Mouse (Mus musculus) spleen, adult 2 months (tissue): ENCODE measurements at regions not wholly inside any gene's neighbourhood (a gene's known extent, or its start where the extent isn't known, plus 50 kb on each side); places are given as distances from the start of the nearest gene placed in this dataset.
"Not testable (repeated sequence)": the region's sequence is repeated elsewhere in the genome, so short reads cannot be mapped to it uniquely, and the experiment has no call there.

Experiments used
- DNase-seq, 2 experiments: peaks; one replicate each; pipeline versions ENCODE4 v3.0.0 to v3.0.0-alpha.2; 2012 to 2021; ENCODE audit warnings: low spot score in 2 of 2, low read depth in 1 of 2
- H3K27ac ChIP-seq: fragments of 200-500 bp; 2 replicates; pipeline ENCODE4 v1.5.1; 2012; ENCODE audit warnings: low read length, inconsistent platforms; ENCODE audit not compliant: insufficient read depth
- H3K27me3 ChIP-seq: fragments of 200-500 bp; 2 replicates; pipeline ENCODE4 v1.6.1; 2012; ENCODE audit warnings: mild to moderate bottlenecking, moderate library complexity, low read length, inconsistent platforms; ENCODE audit not compliant: control insufficient read depth, insufficient read depth
- H3K36me3 ChIP-seq: fragments of 200-500 bp; 2 replicates; pipeline ENCODE4 v1.6.1; 2012; ENCODE audit warnings: mild to moderate bottlenecking, low read length, inconsistent platforms; ENCODE audit not compliant: control insufficient read depth, insufficient read depth
- H3K4me1 ChIP-seq: fragments of 200-500 bp; 2 replicates; pipeline ENCODE4 v1.6.1; 2011; ENCODE audit warnings: inconsistent platforms; ENCODE audit not compliant: control insufficient read depth, insufficient read depth, insufficient read length
- H3K4me3 ChIP-seq: fragments of 200-500 bp; 2 replicates; pipeline ENCODE4 v1.5.1; 2011; ENCODE audit warnings: mild to moderate bottlenecking, inconsistent platforms; ENCODE audit not compliant: insufficient read depth, insufficient read length; ENCODE audit errors: extremely low read depth
- CTCF ChIP-seq: fragments of 200-500 bp; IDR thresholded peaks from 2 replicates; pipeline ENCODE4 v1.5.1; 2011; ENCODE audit warnings: mild to moderate bottlenecking, inconsistent platforms; ENCODE audit not compliant: insufficient read depth, insufficient read length, insufficient replicate concordance; ENCODE audit errors: extremely low read depth
- POLR2A ChIP-seq: fragments of 200-500 bp; IDR thresholded peaks from 2 replicates; pipeline ENCODE4 v1.6.1; 2011; ENCODE audit warnings: low read depth, low read length, inconsistent platforms
- WGBS: fragments of 180-500 bp; shearing (Covaris S2); methylation state at CpG from one replicate; pipeline ENCODE4 v1.1.7; 2018; 5-methylcytosine and 5-hydroxymethylcytosine counted together

DNA sequence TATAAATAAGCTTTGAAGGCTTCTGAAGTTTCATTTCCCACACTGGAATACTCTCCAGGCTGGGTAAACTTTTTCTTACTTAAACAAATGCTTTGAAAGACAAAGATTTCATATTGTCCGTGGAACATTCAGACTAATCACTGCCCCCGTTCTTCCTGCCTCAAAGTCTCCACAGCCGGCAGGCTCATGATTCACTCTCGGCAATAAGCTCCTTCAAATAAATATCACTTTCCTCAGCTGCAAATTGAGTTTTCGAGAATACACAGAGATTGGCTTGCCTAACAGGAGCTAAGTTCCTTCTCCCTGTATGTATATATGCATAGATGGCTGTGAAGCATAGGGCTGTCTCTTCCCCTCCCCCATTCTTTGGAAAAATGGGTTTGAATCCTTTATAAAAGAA, 249.2 kb upstream of the Tmpo start:
- Histone ChIP-seq H3K27ac (no peak overlapping the region), H3K4me3 (no peak overlapping the region), H3K27me3 (no peaks in the 10 kb centered on the region), H3K36me3 (no peaks in the 10 kb centered on the region), H3K4me1 (no peaks in the 10 kb centered on the region)
- 48% methylated on average over 5 of the region's 5 CpGs for WGBS
- DNase-seq = no peak
- TF ChIP-seq POLR2A = no peak
- no peak for TF ChIP-seq CTCF

DNA sequence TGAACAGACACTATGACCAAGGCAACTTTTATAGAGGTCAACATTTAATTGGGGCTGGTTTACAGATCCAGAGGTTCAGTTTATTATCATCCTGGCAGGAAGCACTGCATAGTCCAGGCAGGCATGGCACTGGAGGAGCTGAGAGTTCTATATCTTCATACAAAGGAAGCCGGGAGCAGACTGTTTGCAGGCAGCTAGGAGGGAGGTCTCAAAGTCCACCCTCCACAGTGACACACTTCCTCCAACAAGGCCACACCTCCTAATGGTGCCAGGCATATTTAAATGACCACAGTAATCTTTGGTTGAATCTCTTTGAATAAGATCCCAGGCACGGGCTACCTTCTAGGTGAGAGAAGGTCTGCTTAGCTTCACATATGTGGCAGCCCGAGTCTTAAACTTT, 245.5 kb upstream of the Tmpo start:
- 75% methylated on average over 3 of the region's 3 CpGs for WGBS
- H3K27me3 ChIP-seq = no peaks in the 10 kb centered on the region
- TF ChIP-seq CTCF (no peak), POLR2A (no peak)
- no peaks in the 10 kb centered on the region for H3K4me1 ChIP-seq
- no peak overlapping the region for H3K27ac ChIP-seq
- no peak overlapping the region for H3K4me3 ChIP-seq
- no peaks in the 10 kb centered on the region for H3K36me3 ChIP-seq
- DNase-seq = no peak

DNA sequence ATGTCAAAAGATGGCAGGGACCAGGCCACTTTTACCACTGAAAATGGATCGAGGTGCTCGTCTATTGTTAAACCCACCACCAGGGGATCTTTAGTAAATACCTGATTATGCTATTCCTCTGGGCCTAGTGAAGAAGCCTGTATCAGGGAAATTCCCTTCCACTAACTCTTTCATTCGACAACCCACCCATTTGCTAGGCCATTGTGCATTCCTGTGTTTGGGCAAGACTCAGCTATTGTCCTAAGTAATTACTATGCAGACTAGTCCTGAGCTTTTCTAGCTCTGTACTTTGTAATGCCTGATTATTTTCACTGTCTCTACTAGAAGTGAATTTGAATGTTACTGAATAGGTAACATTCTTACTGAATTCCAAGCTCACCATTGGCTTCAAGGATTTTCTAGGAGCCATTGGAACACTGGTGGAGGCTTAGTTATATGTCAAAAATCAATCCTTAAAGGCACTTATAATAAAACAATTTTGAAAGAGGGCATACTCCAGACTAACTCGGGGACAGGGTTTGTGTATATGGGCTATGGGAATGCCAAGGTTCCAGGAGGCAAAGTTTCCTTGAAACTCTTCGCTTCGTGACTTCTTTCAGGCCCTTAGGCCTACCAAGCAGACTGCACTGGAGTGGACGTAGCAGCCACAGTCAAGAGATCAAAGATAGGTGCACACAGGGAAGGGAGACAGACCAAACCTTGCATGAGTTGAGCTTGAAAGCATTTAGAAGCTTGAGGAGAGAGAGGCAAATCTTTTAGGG, 244.7 kb upstream of the Tmpo start:
- H3K27me3 ChIP-seq, DNase-seq, H3K36me3 ChIP-seq, H3K4me1 ChIP-seq, H3K27ac ChIP-seq, H3K4me3 ChIP-seq: not testable (repeated sequence)
- WGBS = 83% methylated on average over 7 of the region's 7 CpGs

DNA sequence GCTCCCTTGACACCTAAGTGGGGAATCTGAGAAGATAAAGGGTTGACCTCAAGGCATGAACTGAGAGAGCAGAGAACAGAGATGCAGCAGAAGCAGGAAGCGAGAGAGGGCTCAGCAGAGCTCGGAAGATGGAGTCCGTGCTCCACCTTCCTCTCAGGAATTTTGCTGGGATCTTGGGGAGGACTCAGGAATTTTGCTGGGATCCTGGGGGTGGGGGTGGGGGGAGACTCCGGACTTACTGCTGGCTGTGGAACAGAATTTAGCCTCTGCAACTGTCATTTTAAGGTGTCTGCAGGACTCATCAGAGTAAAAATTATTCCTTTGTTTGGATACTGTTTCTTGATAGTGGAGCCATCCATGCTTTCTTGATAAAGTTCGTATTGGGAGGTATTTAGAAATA, 243.7 kb upstream of the Tmpo start:
- WGBS = 69% methylated on average over 5 of the region's 5 CpGs
- no peak for TF ChIP-seq CTCF
- no peak for TF ChIP-seq POLR2A
- Histone ChIP-seq H3K27ac (no peak overlapping the region), H3K4me3 (no peak overlapping the region), H3K36me3 (no peaks in the 10 kb centered on the region), H3K27me3 (no peaks in the 10 kb centered on the region), H3K4me1 (no peaks in the 10 kb centered on the region)
- no peak for DNase-seq

DNA sequence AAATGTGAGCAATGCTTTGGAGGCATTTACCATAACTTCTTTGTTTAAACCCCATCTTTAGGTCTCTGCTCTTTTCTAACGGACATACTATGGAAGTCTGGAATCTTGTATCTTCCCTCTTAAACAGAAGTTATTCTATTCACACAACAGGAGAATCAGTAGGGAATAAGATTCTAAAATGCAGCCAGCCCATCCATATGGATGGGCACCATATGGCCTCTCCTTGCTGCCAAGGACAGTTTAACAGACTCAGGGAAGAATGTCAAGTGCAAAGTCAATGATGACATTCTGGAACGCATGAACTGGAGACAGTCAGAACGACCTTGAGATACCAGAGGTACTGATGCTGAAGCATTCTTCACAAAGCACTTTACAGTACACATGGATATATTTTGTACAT, 206.1 kb upstream of the Tmpo start:
- H3K36me3 ChIP-seq = no peaks in the 10 kb centered on the region
- H3K27ac ChIP-seq = no peak overlapping the region
- H3K4me3 ChIP-seq = no peak overlapping the region
- H3K27me3 ChIP-seq = no peaks in the 10 kb centered on the region
- DNase-seq = no peak
- H3K4me1 ChIP-seq = no peaks in the 10 kb centered on the region
- TF ChIP-seq CTCF (no peak), POLR2A (no peak)
- 74% methylated on average over 3 of the region's 3 CpGs for WGBS

DNA sequence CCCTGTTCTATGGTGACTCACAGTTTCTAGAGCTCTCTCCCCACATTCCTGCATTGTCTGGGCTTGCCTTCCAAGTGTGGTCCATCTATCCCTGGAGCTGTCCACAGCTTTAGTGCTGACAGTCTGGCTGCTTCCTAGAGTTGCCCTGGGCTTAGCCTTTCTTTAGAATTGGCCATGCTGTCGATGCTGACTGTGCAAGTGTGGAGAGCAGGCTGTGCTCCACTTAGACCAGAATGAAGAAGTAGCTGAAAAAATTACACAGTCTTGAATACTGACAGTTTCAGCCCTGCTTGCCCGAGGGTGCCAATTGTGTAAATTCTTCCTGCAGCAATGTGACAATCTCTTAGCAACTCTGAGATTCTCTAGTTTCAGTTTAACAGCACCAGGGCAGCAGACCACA, 203.3 kb upstream of the Tmpo start:
- Histone ChIP-seq H3K4me3 (no peak overlapping the region), H3K4me1 (no peaks in the 10 kb centered on the region), H3K36me3 (no peaks in the 10 kb centered on the region), H3K27ac (no peak overlapping the region), H3K27me3 (no peaks in the 10 kb centered on the region)
- no peak for DNase-seq
- no peak for TF ChIP-seq CTCF
- TF ChIP-seq POLR2A = no peak
- 69% methylated on average over 2 of the region's 2 CpGs for whole genome bisulfite sequencing

DNA sequence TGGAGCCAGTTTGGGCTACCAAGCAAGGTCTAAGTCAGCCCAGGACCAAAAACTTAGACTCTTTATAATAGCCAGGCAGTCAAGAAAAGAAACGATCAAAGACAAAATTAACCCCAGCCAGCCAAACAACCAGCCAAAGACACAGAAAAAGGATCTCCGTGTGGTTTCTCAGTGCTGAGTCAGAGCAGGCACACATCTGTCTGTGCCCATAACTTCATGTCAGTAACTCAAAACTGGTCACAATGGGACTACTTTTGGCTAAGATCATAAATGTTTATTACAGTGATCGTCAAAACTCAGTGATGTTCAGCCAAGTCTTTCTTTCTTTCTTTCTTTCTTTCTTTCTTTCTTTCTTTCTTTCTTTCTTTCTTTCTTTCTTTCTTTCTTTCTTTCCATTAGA, 195.6 kb upstream of the Tmpo start:
- no peak for DNase-seq
- H3K27me3 ChIP-seq = no peaks in the 10 kb centered on the region
- 86% methylated on average over 3 of the region's 3 CpGs for WGBS
- no peak for TF ChIP-seq POLR2A
- TF ChIP-seq CTCF = no peak
- no peaks in the 10 kb centered on the region for H3K4me1 ChIP-seq
- no peak overlapping the region for H3K27ac ChIP-seq
- H3K36me3 ChIP-seq = no peaks in the 10 kb centered on the region
- no peak overlapping the region for H3K4me3 ChIP-seq
